Mouse (Mus musculus) 416B (cell line): ENCODE results near the gene Casq2.

Experiments
- DNase-seq: peaks from one replicate; pipeline ENCODE4 v3.0.0; 2011; ENCODE audit warnings: low read depth

Casq2 gene

DNA sequence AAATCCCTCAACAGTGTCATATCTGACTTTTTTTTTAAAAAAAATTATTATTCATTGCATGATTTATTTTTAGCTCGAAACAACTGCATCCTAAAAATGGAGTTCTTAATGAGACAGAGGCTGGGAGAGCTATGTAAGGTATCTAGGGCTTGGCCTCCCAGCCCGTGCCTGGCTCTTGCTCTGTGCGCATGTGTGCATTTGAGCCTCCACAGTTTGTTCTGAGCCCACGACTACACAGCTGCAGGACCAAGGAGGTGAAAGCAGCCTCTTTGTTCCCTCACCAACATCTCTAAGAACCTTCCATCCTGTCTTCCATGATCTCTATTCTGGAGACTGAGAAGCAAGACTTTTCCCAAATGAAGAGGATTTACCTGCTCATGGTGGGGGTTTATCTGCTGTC, at the start of gene Casq2:
Gene Casq2, plus strand, starts transcription at position 133 of the 400 bp plus-strand sequence.
- no peak for DNase-seq

DNA sequence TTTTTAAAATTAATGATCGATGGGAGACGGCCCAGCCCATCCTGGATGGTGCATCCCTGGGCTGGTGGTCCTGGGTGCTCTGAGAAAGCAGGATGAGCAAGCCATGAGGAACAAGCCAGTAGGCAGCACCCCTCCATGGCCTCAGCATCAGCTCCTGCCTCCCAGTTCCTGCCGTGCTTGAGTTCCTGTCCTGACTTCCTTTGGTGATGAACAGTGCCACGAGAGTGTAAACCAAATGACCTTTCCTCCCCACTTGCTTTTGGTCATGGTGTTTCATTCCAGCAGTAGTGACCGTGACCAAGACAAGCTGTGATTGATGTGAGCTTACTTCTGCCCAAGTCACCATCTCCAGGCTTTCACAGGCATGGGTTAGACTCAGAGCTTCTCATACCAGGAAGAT, 48.4 kb upstream of the Casq2 start:
- no peak for DNase-seq

DNA sequence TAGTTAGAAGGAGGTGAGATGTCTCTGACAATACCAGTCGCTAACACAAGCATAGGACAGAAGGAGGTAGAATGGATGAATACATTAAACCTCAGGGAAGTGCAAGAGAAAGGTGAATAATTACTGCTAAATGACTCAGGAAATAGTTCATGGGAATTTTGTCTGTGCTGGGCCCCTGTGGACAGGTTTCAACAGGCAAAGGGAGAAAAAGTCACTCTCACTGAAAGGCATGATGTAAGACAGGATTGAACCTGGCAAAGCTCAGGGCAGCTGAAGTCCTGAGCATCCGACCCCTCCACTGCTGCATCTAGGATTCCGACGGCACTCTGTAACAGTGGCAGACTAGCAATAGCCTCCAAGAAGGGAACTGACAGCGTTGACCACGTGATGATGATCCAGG, 47.6 kb upstream of the Casq2 start:
- no peak for DNase-seq

GRCm38 (mm10) chr3:102041632-102042031, 44.6 kb upstream of the Casq2 start:
- DNase-seq = no peak

DNA sequence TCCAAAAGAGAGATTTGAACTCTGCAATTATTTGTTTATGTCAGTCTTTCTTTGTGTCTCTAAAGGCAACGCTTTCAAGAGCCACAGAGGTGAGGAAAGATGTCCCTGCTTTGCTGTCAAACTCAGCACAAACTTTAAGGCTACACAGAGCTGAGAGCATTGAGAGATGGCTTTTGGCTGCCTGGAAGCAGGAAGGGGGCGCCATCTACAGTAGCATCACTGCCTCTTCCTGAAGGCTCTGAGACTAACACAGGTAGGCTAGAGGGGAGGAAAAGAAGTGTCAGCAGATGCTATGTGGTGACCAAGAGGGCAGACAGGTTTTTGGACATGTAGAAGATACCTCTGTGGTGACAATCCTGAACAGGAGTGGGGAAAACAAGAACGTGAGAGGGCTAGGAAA, 41.1 kb upstream of the Casq2 start:
- DNase-seq = no peak

DNA sequence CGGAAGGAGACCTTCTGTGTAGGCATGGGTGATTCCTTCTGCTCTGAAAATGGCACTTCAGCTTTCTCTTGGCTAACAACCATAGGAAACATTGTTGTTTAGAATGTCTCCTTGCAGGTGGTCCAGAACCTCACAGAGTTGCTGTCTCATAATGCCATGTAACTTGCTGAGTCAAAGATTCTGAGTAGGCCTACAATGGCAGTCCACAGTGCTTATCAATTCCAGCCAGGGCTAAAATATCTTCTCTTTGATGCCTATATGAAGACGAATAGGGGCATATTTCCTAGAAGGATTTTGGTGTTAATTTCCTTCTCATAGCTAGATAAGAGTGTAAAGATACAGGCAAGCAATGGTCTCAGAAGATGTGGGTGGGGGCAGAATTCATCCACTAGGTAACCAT, 38.7 kb upstream of the Casq2 start:
- DNase-seq = no peak

DNA sequence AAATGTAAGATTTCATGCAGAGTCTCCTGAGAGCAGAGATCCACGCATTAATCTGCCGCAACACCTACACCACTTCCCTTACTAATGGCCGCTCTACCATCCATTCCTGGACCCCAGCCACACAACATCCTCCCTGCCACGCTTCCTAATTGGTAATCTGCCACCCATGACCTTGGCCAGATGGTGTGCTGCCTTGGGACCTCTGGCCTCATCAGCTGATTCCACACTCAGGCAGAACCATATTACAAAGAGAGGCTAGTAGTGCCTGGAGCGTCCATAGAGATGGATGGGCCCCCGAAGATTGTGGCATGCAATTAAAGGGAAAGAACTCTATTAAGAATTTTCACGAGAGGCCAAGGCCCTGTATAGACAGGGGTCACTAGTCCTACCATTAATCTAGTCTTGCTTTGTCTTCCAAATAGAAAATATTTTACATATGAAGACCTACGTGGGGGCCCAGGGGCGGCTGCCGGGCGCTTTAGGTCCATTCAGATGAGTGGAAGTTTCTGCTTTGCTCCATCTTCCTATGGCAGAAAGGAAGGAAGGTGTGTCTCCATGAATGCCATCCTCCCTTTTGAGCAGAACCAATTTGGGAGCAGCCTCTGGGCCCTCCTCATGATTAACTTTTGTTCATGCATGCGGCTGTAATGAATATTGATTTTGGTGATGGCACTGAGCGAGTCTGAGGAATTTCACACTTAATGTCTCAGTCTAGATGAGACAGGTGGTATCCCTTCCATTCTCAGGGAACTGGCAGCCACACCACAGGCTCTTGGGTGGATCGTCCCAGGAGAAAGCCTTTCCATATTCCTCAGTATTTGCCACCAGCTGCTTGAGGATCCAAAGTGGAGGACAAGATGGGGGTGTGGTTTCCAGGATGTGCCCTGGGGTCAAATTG, 36.8 kb upstream of the Casq2 start:
- no peak for DNase-seq

DNA sequence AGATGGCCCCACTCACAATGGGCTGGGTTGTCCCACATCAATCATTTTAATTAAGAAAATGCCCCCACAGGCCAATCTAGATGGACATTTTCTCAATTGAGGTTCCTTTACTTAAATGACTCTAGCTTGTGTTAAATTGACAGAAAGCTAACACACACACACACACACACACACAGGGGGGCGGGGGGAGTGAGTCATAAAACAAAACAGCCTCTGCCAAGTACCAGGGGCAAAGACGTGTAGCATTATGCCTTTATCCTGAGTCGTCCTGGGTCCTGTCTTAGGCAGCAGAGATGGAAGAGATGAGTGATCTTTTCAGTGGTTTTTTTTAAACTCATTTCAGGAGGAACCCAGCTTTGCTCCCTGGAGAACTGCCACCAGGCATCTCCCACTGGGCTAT, 34.2 kb upstream of the Casq2 start:
- peak; percentile 6 for DNase-seq

DNA sequence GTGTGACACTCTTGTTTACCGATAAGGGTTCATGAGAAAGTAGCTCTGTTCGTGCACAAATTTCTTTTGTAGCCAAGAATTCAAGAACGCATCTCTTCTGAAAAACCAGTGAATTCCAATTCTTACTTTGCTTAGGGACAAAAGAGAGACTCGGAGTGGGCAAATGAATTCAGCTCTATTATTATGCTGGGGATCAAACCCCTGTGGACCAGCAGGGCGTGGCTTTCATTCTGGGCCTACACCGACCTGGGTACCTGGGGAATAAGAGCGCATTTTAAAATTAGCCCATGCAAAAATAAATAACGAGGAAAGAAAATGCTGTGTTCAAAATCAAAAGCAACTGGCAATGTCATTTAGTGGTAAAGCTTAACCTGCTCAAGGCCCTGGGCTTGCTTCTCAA, 32.9 kb upstream of the Casq2 start:
- DNase-seq = no peak

GRCm38 (mm10) chr3:102055878-102056277, 30.3 kb upstream of the Casq2 start:
- DNase-seq = no peak

GRCm38 (mm10) chr3:102060065-102060464, 26.1 kb upstream of the Casq2 start:
- peak; percentile 22 for DNase-seq

- DNase-seq = peak; percentile 16
Observed at GRCm38 (mm10) chr3:102061923-102062670, 24.1 kb upstream of the Casq2 start.

DNA sequence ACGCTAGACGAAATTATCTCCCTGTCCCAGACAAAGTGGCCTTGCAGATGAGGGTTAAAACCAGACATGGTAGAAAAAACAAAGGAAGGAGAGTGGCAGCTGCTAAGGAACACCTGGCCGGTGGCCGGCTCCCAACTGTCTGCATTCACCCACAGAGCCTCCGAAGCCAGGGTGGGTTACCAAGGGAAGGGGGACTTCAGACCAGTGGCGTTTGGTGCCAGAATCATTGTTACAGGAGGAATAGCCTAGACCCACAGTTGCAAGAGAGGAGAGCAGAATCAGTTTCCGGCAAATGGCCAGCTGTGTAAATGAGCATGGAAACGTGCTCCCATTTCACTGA, 23.6 kb upstream of the Casq2 start:
- no peak for DNase-seq

DNA sequence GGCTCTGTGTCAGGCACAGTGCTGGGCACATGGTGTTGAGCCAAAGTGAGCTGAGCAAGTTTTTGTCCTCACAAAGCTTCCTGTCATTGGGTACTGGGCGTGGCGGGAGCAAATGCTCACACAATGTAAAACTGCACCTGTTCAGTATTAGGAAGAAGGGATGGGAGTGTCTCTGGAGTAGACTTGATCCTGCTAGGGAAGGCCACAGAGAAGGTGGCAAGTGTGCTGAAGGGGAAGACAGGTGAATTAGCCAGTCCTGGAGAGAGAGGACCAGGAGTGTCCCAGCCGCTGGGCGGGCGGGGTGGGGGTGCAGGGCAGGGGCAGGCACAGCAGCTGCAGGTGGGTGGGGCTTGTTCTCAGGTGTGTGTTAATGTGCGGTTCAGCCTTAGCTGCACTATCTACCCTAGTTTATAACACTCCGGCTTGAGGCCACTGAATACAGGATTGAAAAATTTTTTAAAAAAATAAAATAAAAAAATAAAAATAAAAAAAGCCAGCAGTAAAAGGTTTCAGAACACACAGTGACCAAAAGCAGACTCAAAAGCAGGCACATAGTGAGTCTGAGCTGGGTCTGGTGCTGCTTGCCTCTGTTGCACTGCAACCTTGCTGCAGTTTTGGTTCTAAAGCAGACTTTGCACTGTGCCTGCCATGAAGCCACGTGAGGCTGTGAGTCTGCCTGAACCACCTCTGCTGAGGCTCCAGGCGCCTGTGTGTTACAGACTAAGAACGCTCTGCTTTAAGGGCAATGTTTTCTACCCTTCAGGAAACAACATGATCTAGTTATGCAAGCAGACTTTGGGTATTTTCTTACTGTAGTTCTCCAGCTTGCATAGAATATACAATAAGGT, 22.7 kb upstream of the Casq2 start:
- DNase-seq = no peak

- no peak for DNase-seq
Observed at GRCm38 (mm10) chr3:102064566-102064965, 21.6 kb upstream of the Casq2 start.

DNA sequence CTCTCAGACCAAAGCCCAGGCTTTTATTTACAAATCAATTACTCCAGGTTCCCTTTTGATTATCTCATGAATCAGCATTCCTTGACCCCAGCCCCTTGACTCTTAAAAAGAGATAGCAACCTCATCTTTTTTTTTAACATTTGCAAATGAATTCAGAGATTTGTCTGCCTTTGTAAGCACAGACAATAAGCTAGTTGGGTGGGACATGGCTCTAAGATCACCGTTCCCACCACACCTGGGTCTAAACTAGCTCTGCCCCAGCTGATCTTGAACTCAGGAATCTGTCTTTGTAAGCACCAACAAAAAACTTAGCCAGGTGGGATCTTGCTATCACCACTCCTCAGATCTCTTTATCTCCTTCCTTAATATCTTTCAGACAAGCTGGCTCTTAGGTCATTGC, 18.9 kb upstream of the Casq2 start:
- DNase-seq = no peak

DNA sequence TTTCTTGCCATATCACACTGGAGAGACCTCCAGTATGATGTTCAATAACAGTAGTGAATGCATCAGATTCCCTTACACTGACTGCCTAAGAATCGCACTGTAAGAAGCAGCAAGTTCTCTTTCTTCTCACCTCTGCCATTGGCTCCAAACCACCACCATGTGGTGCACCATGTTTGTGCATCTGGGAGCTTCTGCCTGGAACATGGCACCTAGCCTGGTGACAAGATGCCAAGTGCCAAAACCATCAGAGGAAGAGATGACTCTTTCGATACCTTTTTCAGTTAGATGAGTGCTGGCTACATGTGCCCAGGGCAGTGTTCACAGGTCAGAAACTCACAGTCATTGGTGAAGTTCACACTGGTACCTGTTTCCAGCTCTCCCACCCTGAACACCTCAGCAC, 18.4 kb upstream of the Casq2 start:
- no peak for DNase-seq

GRCm38 (mm10) chr3:102069260-102069659, 17.0 kb upstream of the Casq2 start:
- DNase-seq = no peak

GRCm38 (mm10) chr3:102069686-102070085, 16.5 kb upstream of the Casq2 start:
- no peak for DNase-seq

GRCm38 (mm10) chr3:102070360-102070759, 15.9 kb upstream of the Casq2 start:
- DNase-seq = no peak

GRCm38 (mm10) chr3:102071016-102071415, 15.2 kb upstream of the Casq2 start:
- DNase-seq = no peak

GRCm38 (mm10) chr3:102079413-102079812, 6.8 kb upstream of the Casq2 start:
- DNase-seq = no peak

DNA sequence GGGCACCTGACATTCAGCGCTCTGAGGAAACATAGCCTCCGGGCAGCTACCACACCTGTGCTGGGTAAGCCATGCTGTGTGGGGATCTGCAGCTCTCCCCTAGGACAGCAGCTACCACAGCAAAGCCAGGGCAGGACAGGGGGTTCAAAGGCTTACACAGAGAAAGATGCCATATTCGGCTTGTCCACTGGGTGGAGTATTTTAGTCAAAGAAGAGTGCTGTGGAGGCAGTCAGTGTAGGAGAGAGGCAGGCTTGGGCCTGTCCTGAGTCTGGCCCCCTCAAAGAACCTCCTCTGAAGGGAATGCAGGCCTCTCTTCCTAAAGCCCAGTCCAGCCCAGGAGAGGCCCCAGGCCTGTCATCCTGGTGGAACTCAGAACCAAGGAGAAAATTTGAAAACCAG, 4.4 kb upstream of the Casq2 start:
- peak; percentile 33 for DNase-seq
